9 mouse cellular contexts compared by ENCODE assay signal in genomic region chr6:49096421-49096820, GRCm38 (mm10). TPM values are rescaled to one million over a fixed set of nuclear protein-coding genes. Genes with fewer than 3 reads are reported as not detected.
A peak's percentile ranks its signal among the peaks of the same experiment; 100 is the strongest.
DNase-seq lines count a peak whose midpoint lies in the region; ATAC-seq lines count a peak whose summit lies in the region.
"Had no signal": no experiment of that assay in that cellular context is flagged by ENCODE, and none has a peak within 500 bp of the region (broad histone marks: within the 10 kb centered on the region; RNA-seq: fewer than 3 reads in every experiment).

No protein-coding gene starts in this region.

- 0 out of 2 replicates have a peak, but pooled peaks cover 4% of the 10 kb centered on the region for H3K36me3 ChIP-seq in liver, embryonic 16.5 days (ENCODE audit: control insufficient read depth, insufficient read depth)
- H3K36me3 ChIP-seq in liver, embryonic 11.5 days (ENCODE audit: control insufficient read depth, insufficient read depth, low read length), result peaks cover 13% of the 10 kb centered on the region; the same call in 1 of the 2 replicates
- peaks cover 83% of the 10 kb centered on the region for H3K36me3 ChIP-seq in kidney, embryonic 15.5 days
- H3K36me3 ChIP-seq in midbrain, embryonic 10.5 days, result peaks cover 100% of the 10 kb centered on the region

- no peak overlapping the region for H3K4me3 ChIP-seq in liver, embryonic 16.5 days (ENCODE audit: low read depth, low read length)
- H3K4me3 ChIP-seq in liver, embryonic 11.5 days (ENCODE audit: low read depth, low read length), result no peak overlapping the region
- no peak overlapping the region for H3K4me3 ChIP-seq in kidney, embryonic 15.5 days (replicated peaks)
- no peak overlapping the region for H3K4me3 ChIP-seq in midbrain, embryonic 10.5 days

- DNase-seq in liver, embryonic 11.5 days (ENCODE audit: low spot score), result no peak
- peak; percentile 68 to 70 for DNase-seq in adrenal gland, postnatal 36 days
- DNase-seq in gastrocnemius, postnatal 10 days, result peak; percentile 31
- peak; percentile 77 for DNase-seq in lung, postnatal 36 days
- DNase-seq in spleen, postnatal 10 days (ENCODE audit: low spot score in 2 of 2), result no peak
- no peak for DNase-seq in midbrain, embryonic 10.5 days (ENCODE audit: low spot score)

- no peaks in the 10 kb centered on the region; the same call in 1 of the 2 replicates for H3K4me1 ChIP-seq in liver, embryonic 16.5 days (ENCODE audit: control insufficient read depth, low read depth, low read length)
- H3K4me1 ChIP-seq in liver, embryonic 11.5 days (replicated peaks; ENCODE audit: control insufficient read depth, insufficient read depth, low read length), result no peaks in the 10 kb centered on the region
- peaks cover 13% of the 10 kb centered on the region; the same call in 1 of the 2 replicates for H3K4me1 ChIP-seq in kidney, embryonic 15.5 days
- H3K4me1 ChIP-seq in midbrain, embryonic 10.5 days, result no peaks in the 10 kb centered on the region

- peak overlapping the region; percentile 16; the same call in 1 of the 2 replicates for H3K27ac ChIP-seq in liver, embryonic 16.5 days (ENCODE audit: low read length)
- H3K27ac ChIP-seq in liver, embryonic 11.5 days (ENCODE audit: low read depth, low read length), result no peak overlapping the region
- H3K27ac ChIP-seq in kidney, embryonic 15.5 days, result peak overlapping the region; percentile 45; the same call in 1 of the 2 replicates
- H3K27ac ChIP-seq in midbrain, embryonic 10.5 days (replicated peaks), result no peak overlapping the region
- H3K27ac ChIP-seq: liver, embryonic 14.5 days had no signal

- no peaks in the 10 kb centered on the region for H3K27me3 ChIP-seq in liver, embryonic 16.5 days (ENCODE audit: control insufficient read depth, insufficient read depth, low read depth, low read length)
- no peaks in the 10 kb centered on the region for H3K27me3 ChIP-seq in liver, embryonic 11.5 days (replicated peaks; ENCODE audit: control insufficient read depth, insufficient read depth, low read length)
- no peaks in the 10 kb centered on the region for H3K27me3 ChIP-seq in kidney, embryonic 15.5 days
- H3K27me3 ChIP-seq in midbrain, embryonic 10.5 days (ENCODE audit: low read depth, poor library complexity, severe bottlenecking), result no peaks in the 10 kb centered on the region

- no peak overlapping the region for H3K4me2 ChIP-seq in liver, embryonic 16.5 days (ENCODE audit: low read depth, low read length)
- H3K4me2 ChIP-seq in liver, embryonic 11.5 days, result no peak overlapping the region
- H3K4me2 ChIP-seq in kidney, embryonic 15.5 days, result no peak overlapping the region

- no peaks in the 10 kb centered on the region for H3K9me3 ChIP-seq in liver, embryonic 16.5 days (replicated peaks; ENCODE audit: control insufficient read depth, low read length)
- H3K9me3 ChIP-seq in liver, embryonic 11.5 days (ENCODE audit: control insufficient read depth, low read length), result no peaks in the 10 kb centered on the region
- no peaks in the 10 kb centered on the region for H3K9me3 ChIP-seq in kidney, embryonic 15.5 days (replicated peaks)
- H3K9me3 ChIP-seq in midbrain, embryonic 10.5 days (replicated peaks), result no peaks in the 10 kb centered on the region

- H3K9ac ChIP-seq in liver, embryonic 16.5 days (ENCODE audit: low read depth, low read length), result no peak overlapping the region
- no peak overlapping the region for H3K9ac ChIP-seq in liver, embryonic 11.5 days (ENCODE audit: low read depth, low read length)
- no peak overlapping the region for H3K9ac ChIP-seq in kidney, embryonic 15.5 days
- H3K9ac ChIP-seq: liver, embryonic 14.5 days had no signal

- no peak for ATAC-seq in liver, embryonic 16.5 days (ENCODE audit: low read depth)
- ATAC-seq in liver, embryonic 11.5 days (replicated peaks; ENCODE audit: low FRiP score), result no peak
- no peak for ATAC-seq in kidney, embryonic 15.5 days (replicated peaks; ENCODE audit: low FRiP score)

- 78% methylated on average over 7 of the region's 7 CpGs for WGBS in liver, embryonic 16.5 days (ENCODE audit: insufficient replicate concordance)
- 89% methylated on average over 7 of the region's 7 CpGs for WGBS in liver, embryonic 11.5 days
- WGBS in kidney, embryonic 15.5 days, result 70% methylated on average over 7 of the region's 7 CpGs
- 92% methylated on average over 7 of the region's 7 CpGs for WGBS in midbrain, embryonic 10.5 days

RNA-seq across cellular contexts. Expression of gene Malsu1, which starts 22.8 kb away (rescaled TPM):
- polyA plus RNA-seq in liver, embryonic 16.5 days (2015; fragmentation: Nextera tagmentation; extraction: Ambion mirVana), result 28.8 and 30.0 TPM in 2 replicates
- 67.6 and 68.6 TPM in 2 replicates for polyA plus RNA-seq in liver, embryonic 11.5 days (2014; fragmentation: Nextera tagmentation; extraction: Ambion mirVana)
- 10 to 100 TPM; 33.4 to 54.3 TPM for total RNA-seq in adrenal gland, postnatal 36 days (2021)
- 10 to 100 TPM; 50.7 to 56.9 TPM for total RNA-seq in gastrocnemius, postnatal 10 days (2021)
- 77.6 and 79.6 TPM in 2 replicates for polyA plus RNA-seq in kidney, embryonic 15.5 days (2015; fragmentation: Nextera tagmentation; extraction: Ambion mirVana)
- polyA plus RNA-seq in midbrain, embryonic 10.5 days (2016; fragmentation: Nextera tagmentation; extraction: Ambion mirVana), result 65.0 and 71.1 TPM in 2 replicates

Comparison
In these comparisons a context has a peak if more than half of its experiments do, and no peak if none do; other contexts are left out.
1. H3K27ac ChIP-seq: peak in liver, embryonic 16.5 days (single experiment) and kidney, embryonic 15.5 days (single experiment); none in liver, embryonic 11.5 days (single experiment) and midbrain, embryonic 10.5 days (single experiment).
2. DNase-seq: peak in adrenal gland, postnatal 36 days (2 of 2), gastrocnemius, postnatal 10 days (single experiment) and lung, postnatal 36 days (single experiment); none in liver, embryonic 11.5 days (single experiment), spleen, postnatal 10 days (0 of 2) and midbrain, embryonic 10.5 days (single experiment).